Mouse (Mus musculus) ES-Bruce4 (cell line): ENCODE measurements around the gene Nat10.

ENCODE experiments used
- CTCF ChIP-seq: IDR thresholded peaks from one replicate; pipeline ENCODE4 v1.8.1; 2011; ENCODE audit warnings: low read depth, low read length
- POLR2A ChIP-seq: IDR thresholded peaks from one replicate; pipeline ENCODE4 v1.8.1; 2011; ENCODE audit warnings: low read length; ENCODE audit not compliant: insufficient read depth

- no peak for TF ChIP-seq CTCF
- peak; percentile 46 for TF ChIP-seq POLR2A
Measured at GRCm38 (mm10) chr2:103797491-103798009, 36.5 kb upstream of the Nat10 start, which contains the start of gene Caprin1.
